Mouse (Mus musculus): ENCODE data around the gene Sept11. TPM values are rescaled to one million over a fixed set of nuclear protein-coding genes. Genes with fewer than 3 reads are reported as not detected.
A peak's percentile ranks its signal among the peaks of the same experiment; 100 is the strongest.

Sept11 gene
- total and polyA plus RNA-seq, 2 experiments from 2014 or later, result 38.2 to 49.5 TPM

- Histone ChIP-seq H3K36me3 (replicated peaks; ENCODE audit: control insufficient read depth, insufficient read depth, low read length) (no peaks in the 10 kb centered on the region), H3K9me3 (replicated peaks; ENCODE audit: control insufficient read depth, low read length) (no peaks in the 10 kb centered on the region), H3K9ac (replicated peaks; ENCODE audit: low read depth, low read length) (no peak overlapping the region), H3K4me2 (ENCODE audit: low read depth, low read length) (no peak overlapping the region), H3K27me3 (ENCODE audit: control insufficient read depth, insufficient read depth, low read length) (no peaks in the 10 kb centered on the region), H3K4me3 (ENCODE audit: low read depth, low read length) (no peak overlapping the region), H3K4me1 (ENCODE audit: control insufficient read depth, insufficient read depth) (no peaks in the 10 kb centered on the region), H3K27ac (ENCODE audit: low read depth) (no peak overlapping the region)
- ATAC-seq (ENCODE audit: insufficient read depth, low read depth) (no peak), DNase-seq (ENCODE audit: low spot score) (no peak)
- TF ChIP-seq EP300 (IDR thresholded peaks at IDR 0.05; ENCODE audit: low read depth) (no peak), CTCF (IDR thresholded peaks at IDR 0.05; ENCODE audit: low read depth) (0 out of 2 replicates have a peak, but pooled peaks have one; percentile 5)
- 44% methylated on average over 8 of the region's 8 CpGs for WGBS
Measured at GRCm38 (mm10) chr5:93053606-93054397, 39.4 kb upstream of the Sept11 start.

- 64% methylated on average over 4 of the region's 4 CpGs for WGBS
- Histone ChIP-seq H3K4me3 (ENCODE audit: low read depth, low read length) (no peak overlapping the region), H3K27ac (ENCODE audit: low read depth) (no peak overlapping the region), H3K4me2 (ENCODE audit: low read depth, low read length) (no peak overlapping the region), H3K9me3 (replicated peaks; ENCODE audit: control insufficient read depth, low read length) (no peaks in the 10 kb centered on the region), H3K36me3 (replicated peaks; ENCODE audit: control insufficient read depth, insufficient read depth, low read length) (no peaks in the 10 kb centered on the region), H3K9ac (replicated peaks; ENCODE audit: low read depth, low read length) (no peak overlapping the region), H3K27me3 (ENCODE audit: control insufficient read depth, insufficient read depth, low read length) (no peaks in the 10 kb centered on the region), H3K4me1 (ENCODE audit: control insufficient read depth, insufficient read depth) (no peaks in the 10 kb centered on the region)
- DNase-seq (ENCODE audit: low spot score) (no peak), ATAC-seq (ENCODE audit: insufficient read depth, low read depth) (no peak)
- TF ChIP-seq CTCF (IDR thresholded peaks at IDR 0.05; ENCODE audit: low read depth) (no peak), EP300 (IDR thresholded peaks at IDR 0.05; ENCODE audit: low read depth) (no peak)
Measured at GRCm38 (mm10) chr5:93060865-93061264, 32.4 kb upstream of the Sept11 start.

- Histone ChIP-seq H3K4me2 (ENCODE audit: low read depth, low read length) (no peak overlapping the region), H3K4me3 (ENCODE audit: low read depth, low read length) (no peak overlapping the region), H3K27ac (ENCODE audit: low read depth) (no peak overlapping the region), H3K9ac (replicated peaks; ENCODE audit: low read depth, low read length) (no peak overlapping the region), H3K27me3 (ENCODE audit: control insufficient read depth, insufficient read depth, low read length) (no peaks in the 10 kb centered on the region), H3K4me1 (ENCODE audit: control insufficient read depth, insufficient read depth) (no peaks in the 10 kb centered on the region), H3K9me3 (replicated peaks; ENCODE audit: control insufficient read depth, low read length) (no peaks in the 10 kb centered on the region), H3K36me3 (replicated peaks; ENCODE audit: control insufficient read depth, insufficient read depth, low read length) (no peaks in the 10 kb centered on the region)
- no peak for TF ChIP-seq CTCF (IDR thresholded peaks at IDR 0.05; ENCODE audit: low read depth)
- no peak for TF ChIP-seq EP300 (IDR thresholded peaks at IDR 0.05; ENCODE audit: low read depth)
- 68% methylated on average over 7 of the region's 7 CpGs for WGBS
- DNase-seq (ENCODE audit: low spot score) (no peak), ATAC-seq (ENCODE audit: insufficient read depth, low read depth) (no peak)
Measured at GRCm38 (mm10) chr5:93077661-93078323, 15.4 kb upstream of the Sept11 start.

GRCm38 (mm10) chr5:93079596-93079995, 13.6 kb upstream of the Sept11 start:
- Histone ChIP-seq H3K9me3 (replicated peaks; ENCODE audit: control insufficient read depth, low read length) (no peaks in the 10 kb centered on the region), H3K36me3 (replicated peaks; ENCODE audit: control insufficient read depth, insufficient read depth, low read length) (no peaks in the 10 kb centered on the region), H3K4me1 (ENCODE audit: control insufficient read depth, insufficient read depth) (no peaks in the 10 kb centered on the region), H3K4me3 (ENCODE audit: low read depth, low read length) (no peak overlapping the region), H3K27me3 (ENCODE audit: control insufficient read depth, insufficient read depth, low read length) (no peaks in the 10 kb centered on the region), H3K9ac (replicated peaks; ENCODE audit: low read depth, low read length) (no peak overlapping the region), H3K4me2 (ENCODE audit: low read depth, low read length) (no peak overlapping the region), H3K27ac (ENCODE audit: low read depth) (no peak overlapping the region)
- WGBS, result 86% methylated on average over 3 of the region's 3 CpGs
- TF ChIP-seq EP300 (IDR thresholded peaks at IDR 0.05; ENCODE audit: low read depth), result no peak
- TF ChIP-seq CTCF (IDR thresholded peaks at IDR 0.05; ENCODE audit: low read depth), result no peak
- ATAC-seq (ENCODE audit: insufficient read depth, low read depth) (no peak), DNase-seq (ENCODE audit: low spot score) (no peak)

- H3K36me3 ChIP-seq (replicated peaks; ENCODE audit: control insufficient read depth, insufficient read depth, low read length), result no peaks in the 10 kb centered on the region
- no peak overlapping the region for H3K4me2 ChIP-seq (ENCODE audit: low read depth, low read length)
- H3K4me1 ChIP-seq (ENCODE audit: control insufficient read depth, insufficient read depth), result 0 out of 2 replicates have a peak, but pooled peaks cover 4% of the 10 kb centered on the region
- no peak for DNase-seq (ENCODE audit: low spot score)
- no peak overlapping the region for H3K27ac ChIP-seq (ENCODE audit: low read depth)
- no peak overlapping the region for H3K9ac ChIP-seq (replicated peaks; ENCODE audit: low read depth, low read length)
- no peaks in the 10 kb centered on the region for H3K9me3 ChIP-seq (replicated peaks; ENCODE audit: control insufficient read depth, low read length)
- peak; percentile 24; the same call in 1 of the 2 replicates for TF ChIP-seq CTCF (IDR thresholded peaks at IDR 0.05; ENCODE audit: low read depth)
- no peak for TF ChIP-seq EP300 (IDR thresholded peaks at IDR 0.05; ENCODE audit: low read depth)
- WGBS, result 32% methylated on average over 4 of the region's 4 CpGs
- ATAC-seq (ENCODE audit: insufficient read depth, low read depth), result no peak
- H3K27me3 ChIP-seq (ENCODE audit: control insufficient read depth, insufficient read depth, low read length), result no peaks in the 10 kb centered on the region
- no peak overlapping the region for H3K4me3 ChIP-seq (ENCODE audit: low read depth, low read length)
Measured at GRCm38 (mm10) chr5:93085015-93085598, 8.1 kb upstream of the Sept11 start.
